Mouse (Mus musculus): Measurements from ENCODE around the gene Mus81. TPM values are rescaled to one million over a fixed set of nuclear protein-coding genes. Genes with fewer than 3 reads are reported as not detected.

Gene Mus81
- total RNA-seq, 2 experiments from 2014 or later = 30.7 to 30.9 TPM

- no peak for DNase-seq (ENCODE audit: low spot score in 2 of 2)
- intact Hi-C loops (cut with DNase I) = no loop called here
Measured at GRCm38 (mm10) chr19:5455568-5455967, 32.6 kb downstream of the Mus81 start.

DNA sequence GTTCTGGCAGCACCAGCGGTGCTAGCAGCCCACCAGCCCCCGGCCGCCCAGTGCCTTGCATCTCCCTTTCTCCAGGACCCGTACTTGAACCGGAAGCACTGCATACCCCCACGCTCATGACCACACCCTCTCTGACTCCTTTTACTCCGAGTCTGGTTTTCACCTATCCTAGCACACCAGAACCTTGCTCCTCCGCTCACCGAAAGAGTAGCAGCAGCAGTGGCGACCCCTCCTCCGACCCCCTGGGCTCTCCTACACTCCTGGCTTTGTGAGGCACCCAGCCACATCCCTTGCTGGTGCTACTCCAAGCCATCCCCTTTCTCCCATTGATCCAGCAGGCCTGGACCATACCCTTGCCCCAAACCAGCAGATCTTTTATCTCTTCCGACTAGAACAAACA lies 33.2 kb downstream of the Mus81 start:
- DNase-seq (ENCODE audit: low spot score in 2 of 2) = no peak
- intact Hi-C loops (cut with DNase I) = no loop called here

GRCm38 (mm10) chr19:5451766-5452165 lies 36.4 kb downstream of the Mus81 start:
- peak in 1 of 2 experiments; percentile 1 for DNase-seq (ENCODE audit: low spot score in 2 of 2)
- intact Hi-C loops (cut with DNase I) = no loop called here

- intact Hi-C loops (cut with DNase I) = no loop called here
- DNase-seq (ENCODE audit: low spot score in 2 of 2) = no peak
Measured at GRCm38 (mm10) chr19:5449673-5450072, 38.5 kb downstream of the Mus81 start.

- DNase-seq (ENCODE audit: low spot score in 2 of 2) = no peak
- intact Hi-C loops (cut with DNase I) = no loop called here
Measured at GRCm38 (mm10) chr19:5448354-5449150, 39.6 kb downstream of the Mus81 start.

DNA sequence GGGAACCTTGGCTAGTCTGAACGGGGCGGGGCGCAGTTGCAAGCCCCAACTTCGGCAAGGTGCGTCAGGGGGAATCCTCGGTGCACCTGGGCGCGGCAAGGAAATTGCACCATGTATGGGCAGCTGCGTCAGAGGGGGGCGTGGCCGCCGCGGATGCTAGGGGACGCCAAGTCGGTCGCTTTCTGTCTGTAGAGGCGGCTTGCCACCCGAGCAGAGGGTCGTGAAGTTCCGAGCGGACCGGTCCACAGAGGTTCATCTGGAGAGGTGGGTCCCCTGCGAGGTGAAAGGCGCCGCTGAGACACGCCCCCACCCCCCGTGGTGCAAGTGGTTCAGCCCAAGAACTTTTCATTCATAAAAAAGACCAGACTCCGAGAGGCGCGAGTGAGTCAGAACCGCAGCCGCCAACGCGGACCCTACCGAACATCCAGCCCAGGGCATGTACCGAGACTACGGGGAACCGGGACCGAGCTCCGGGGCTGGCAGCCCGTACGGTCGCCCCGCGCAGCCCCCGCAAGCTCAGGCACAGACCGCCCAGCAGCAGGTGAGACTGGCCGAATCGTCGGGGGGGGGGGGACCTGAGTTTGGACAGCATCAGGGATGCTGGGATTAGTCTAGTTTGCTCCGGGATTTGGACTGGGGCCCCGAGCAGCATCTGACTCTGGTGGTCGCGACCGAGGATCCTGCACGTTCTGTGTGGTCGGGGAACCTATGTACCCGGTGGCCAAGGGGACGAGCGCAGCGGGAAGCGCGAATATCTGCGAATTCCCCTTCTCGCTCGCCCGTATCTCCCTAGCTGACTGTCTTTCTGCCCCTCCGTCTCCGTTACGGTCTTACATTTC lies 40.5 kb downstream of the Mus81 start, which contains the start of gene Fosl1:
Gene Fosl1, plus strand, starts transcription at position 33 of the 839 bp plus-strand sequence.
- DNase-seq (ENCODE audit: low spot score in 2 of 2) = peak; percentile 67 to 78
- intact Hi-C loops (cut with DNase I) = no loop called here

- DNase-seq (ENCODE audit: low spot score in 2 of 2) = no peak
- intact Hi-C loops (cut with DNase I) = no loop called here
Measured at GRCm38 (mm10) chr19:5445747-5446146, 42.5 kb downstream of the Mus81 start.

DNA sequence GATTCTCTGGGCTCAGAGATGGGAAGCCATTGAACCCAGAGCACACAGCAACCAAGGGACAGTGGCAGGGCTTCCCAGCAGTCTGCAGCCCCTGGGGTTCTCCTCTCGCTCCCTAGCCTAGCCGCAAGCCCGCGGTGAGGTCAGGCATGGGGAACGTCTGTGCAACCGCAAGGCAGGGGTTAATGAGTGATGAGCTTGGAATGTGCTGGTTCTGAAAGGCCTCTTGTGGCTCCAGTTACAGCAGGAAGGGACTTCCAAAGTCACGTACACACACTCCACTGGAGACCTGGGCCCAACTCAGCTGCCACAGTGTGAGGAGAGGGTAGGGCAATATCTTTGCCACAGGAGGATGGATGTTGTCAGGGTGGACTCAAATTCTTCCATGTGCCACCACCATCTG lies 43.2 kb downstream of the Mus81 start:
- intact Hi-C loops (cut with DNase I) = no loop called here
- DNase-seq (ENCODE audit: low spot score in 2 of 2) = no peak

DNA sequence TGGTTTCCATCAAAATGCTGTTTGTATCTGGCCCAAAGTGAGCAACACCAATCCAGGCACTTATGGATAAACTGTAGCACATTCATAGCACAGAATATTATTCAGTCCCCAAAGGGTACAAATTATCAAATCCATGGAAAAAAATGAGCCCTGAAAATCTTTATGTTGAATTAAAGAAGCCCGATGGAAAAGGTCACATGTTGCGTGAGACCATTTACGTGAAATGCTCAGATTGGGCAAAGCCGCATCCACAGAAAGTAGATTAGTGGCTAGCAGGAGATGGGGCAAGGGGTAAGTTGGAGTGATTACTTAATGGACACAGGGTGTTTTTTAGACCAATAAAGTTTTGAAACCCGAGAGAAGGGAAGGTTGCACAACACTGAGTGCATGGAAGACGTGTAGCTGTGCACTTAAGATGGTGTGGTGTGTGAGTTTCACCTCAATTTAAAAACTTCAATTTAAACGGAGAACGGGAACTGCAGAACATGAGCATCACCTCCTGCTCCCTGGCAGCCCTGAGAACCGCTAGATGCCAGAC lies 43.8 kb downstream of the Mus81 start:
- DNase-seq (ENCODE audit: low spot score in 2 of 2) = no peak
- intact Hi-C loops (cut with DNase I) = no loop called here

GRCm38 (mm10) chr19:5433951-5434350 lies 54.3 kb downstream of the Mus81 start:
- DNase-seq (ENCODE audit: low spot score in 2 of 2) = no peak
- intact Hi-C loops (cut with DNase I) = loop anchor here (10.0 kb wide), 1 partner anchor 151 kb away; no protein-coding TSS in a partner anchor

- intact Hi-C loops (cut with DNase I) = loop anchor here (10.0 kb wide), 1 partner anchor 152 kb away; no protein-coding TSS in a partner anchor
- DNase-seq (ENCODE audit: low spot score in 2 of 2) = no peak
Measured at GRCm38 (mm10) chr19:5432992-5433852, 55.0 kb downstream of the Mus81 start.

Other genes with a start within 250 kb of the Mus81 start
- 10 to 100 TPM; 60.3 to 62.2 TPM for gene Pacs1, start 215.3 kb downstream of the Mus81 start, total RNA-seq (2021)
- 100 to 1,000 TPM; 196 to 198 TPM for gene Sf3b2, start 192.9 kb downstream of the Mus81 start, total RNA-seq (2021)
- 10 to 100 TPM; 84.3 to 92.4 TPM for gene Gal3st3, start 190.1 kb downstream of the Mus81 start, total RNA-seq (2021)
- not detected for gene Catsper1, start 152.7 kb downstream of the Mus81 start, total RNA-seq (2021)
- 10 to 100 TPM; 21.2 to 23.9 TPM for gene Cst6, start 138.8 kb downstream of the Mus81 start, total RNA-seq (2021)
- 10 to 100 TPM; 24.9 to 25.6 TPM for gene Eif1ad, start 121.7 kb downstream of the Mus81 start, total RNA-seq (2021)
- gene Banf1, start 121.2 kb downstream of the Mus81 start, total RNA-seq (2021) = 10 to 100 TPM; 83.4 to 84.4 TPM
- gene Sart1, start 99.7 kb downstream of the Mus81 start, total RNA-seq (2021) = 10 to 100 TPM; 87.9 to 92.8 TPM
- gene Tsga10ip, start 85.9 kb downstream of the Mus81 start, total RNA-seq (2021) = not detected
- gene Drap1, start 63.4 kb downstream of the Mus81 start, total RNA-seq (2021) = 100 to 1,000 TPM; 197 to 233 TPM
- gene AI837181, start 63.3 kb downstream of the Mus81 start, total RNA-seq (2021) = 10 to 100 TPM; 70.2 to 73.3 TPM
- not detected for gene Fosl1, start 40.9 kb downstream of the Mus81 start, total RNA-seq (2021)
- gene Ccdc85b, start 30.5 kb downstream of the Mus81 start, total RNA-seq (2021) = 10 to 100 TPM; 26.4 to 27.9 TPM
- 10 to 100 TPM; 81.9 to 92.9 TPM for gene Fibp, start 27.8 kb downstream of the Mus81 start, total RNA-seq (2021)
- under 1 TPM; 0.73 to 0.80 TPM for gene Ctsw, start 19.9 kb downstream of the Mus81 start, total RNA-seq (2021)
- 10 to 100 TPM; 15.2 to 16.4 TPM for gene Efemp2, start 14.4 kb downstream of the Mus81 start, total RNA-seq (2021)
- 1,000 to 10,000 TPM; 1,474 to 1,552 TPM for gene Cfl1, start 2.1 kb upstream of the Mus81 start, total RNA-seq (2021)
- 1 to 10 TPM; 5.1 to 7.7 TPM for gene 1700020D05Rik, start 15.4 kb upstream of the Mus81 start, total RNA-seq (2021)
- 10 to 100 TPM; 80.4 to 81.0 TPM for gene Snx32, start 22.1 kb upstream of the Mus81 start, total RNA-seq (2021)
- gene Ovol1, start 72.2 kb upstream of the Mus81 start, total RNA-seq (2021) = not detected
- gene Ap5b1, start 79.6 kb upstream of the Mus81 start, total RNA-seq (2021) = 1 to 10 TPM; 5.2 to 6.4 TPM
- gene Rnaseh2c, start 113.5 kb upstream of the Mus81 start, total RNA-seq (2021) = 10 to 100 TPM; 68.0 to 82.1 TPM
- 10 to 100 TPM; 83.9 to 93.4 TPM for gene Kat5, start 121.8 kb upstream of the Mus81 start, total RNA-seq (2021)
- 10 to 100 TPM; 20.5 to 20.6 TPM for gene Rela, start 149.1 kb upstream of the Mus81 start, total RNA-seq (2021)
- gene Sipa1, start 175.3 kb upstream of the Mus81 start, total RNA-seq (2021) = 10 to 100 TPM; 14.5 to 18.7 TPM
- 10 to 100 TPM; 16.1 to 17.2 TPM for gene Map3k11, start 200.3 kb upstream of the Mus81 start, total RNA-seq (2021)
- gene Pcnx3, start 200.5 kb upstream of the Mus81 start, total RNA-seq (2021) = 10 to 100 TPM; 63.6 to 67.9 TPM
- not detected for gene Kcnk7, start 216.0 kb upstream of the Mus81 start, total RNA-seq (2021)
- gene Ehbp1l1, start 237.9 kb upstream of the Mus81 start, total RNA-seq (2021) = 10 to 100 TPM; 24.6 to 27.3 TPM
- 10 to 100 TPM; 30.0 to 30.2 TPM for gene Fam89b, start 241.3 kb upstream of the Mus81 start, total RNA-seq (2021)